Mouse (Mus musculus) bone marrow, adult 2 months (tissue): ENCODE measurements around the gene Elobl. TPM values are rescaled to one million over a fixed set of nuclear protein-coding genes. Genes with fewer than 3 reads are reported as not detected.

Experiments used
- H3K27ac ChIP-seq: fragments of 200-500 bp; 2 replicates; pipeline ENCODE4 v1.5.1; 2012; ENCODE audit warnings: low read depth, mild to moderate bottlenecking, control low read depth, inconsistent platforms, low read length; ENCODE audit not compliant: control insufficient read depth, poor library complexity, insufficient read depth
- H3K4me1 ChIP-seq: fragments of 200-500 bp; 2 replicates; pipeline ENCODE4 v1.6.1; 2011; ENCODE audit warnings: low read length; ENCODE audit not compliant: control insufficient read depth, insufficient read depth
- H3K4me3 ChIP-seq: fragments of 200-500 bp; replicated peaks from 2 replicates; pipeline ENCODE3; 2011; ENCODE audit warnings: mild to moderate bottlenecking, low read depth, low read length, control low read depth; ENCODE audit not compliant: control insufficient read depth
- CTCF ChIP-seq: fragments of 200-500 bp; IDR thresholded peaks from 2 replicates; pipeline ENCODE4 v1.5.1; 2011; ENCODE audit warnings: low read length, control low read depth; ENCODE audit not compliant: control insufficient read depth, insufficient read depth
- POLR2A ChIP-seq: fragments of 200-500 bp; IDR thresholded peaks from 2 replicates; pipeline ENCODE4 v1.6.1; 2011; ENCODE audit warnings: low read depth, mild to moderate bottlenecking, control low read depth, low read length, borderline replicate concordance; ENCODE audit not compliant: control insufficient read depth
- WGBS: fragments of 180-500 bp; shearing (Covaris S2); methylation state at CpG from one replicate; pipeline ENCODE4 v1.1.7; 2018; 5-methylcytosine and 5-hydroxymethylcytosine counted together
- polyA plus RNA-seq: library from polyadenylated mRNA; stranded (reverse); fragments of >200 nt; gene quantifications from 2 replicates; pipeline ENCODE4 v1.2.4, GENCODE M21; 2011; ENCODE audit warnings: low replicate concordance; ENCODE audit not compliant: missing spikeins, insufficient read depth, insufficient read length

Elobl gene
- polyA plus RNA-seq, 1 experiment, result 11.6 TPM

DNA sequence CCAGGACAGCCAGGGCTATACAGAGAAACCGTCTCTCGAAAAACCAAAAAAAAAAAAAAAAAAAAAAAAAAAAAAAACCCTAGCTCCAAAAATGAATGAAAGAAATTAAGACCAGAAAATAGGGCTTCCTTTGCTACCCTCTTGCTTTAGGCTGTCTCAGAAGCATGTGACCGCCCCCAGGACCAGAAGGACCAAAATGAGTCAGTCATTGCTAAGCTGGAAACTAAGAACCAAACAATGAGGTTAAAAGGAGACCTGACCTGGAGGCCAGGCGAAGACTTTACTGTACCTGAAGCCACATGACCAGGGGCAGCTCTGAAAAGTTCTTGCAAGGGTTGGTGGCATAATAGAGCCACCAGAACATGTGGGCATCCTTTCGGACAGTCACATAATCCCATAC, 14.6 kb downstream of the Elobl start:
- TF ChIP-seq POLR2A, result no peak
- no peak for TF ChIP-seq CTCF
- 92% methylated on average over 5 of the region's 5 CpGs for WGBS
- H3K4me3 ChIP-seq, result no peak overlapping the region
- H3K27ac ChIP-seq, result no peak overlapping the region
- peaks cover 2% of the 10 kb centered on the region; the same call in 1 of the 2 replicates for H3K4me1 ChIP-seq

GRCm38 (mm10) chr11:88951576-88951975, 15.2 kb downstream of the Elobl start:
- no peak overlapping the region for H3K4me3 ChIP-seq
- TF ChIP-seq POLR2A (no peak), CTCF (no peak)
- peaks cover 2% of the 10 kb centered on the region; the same call in 1 of the 2 replicates for H3K4me1 ChIP-seq
- H3K27ac ChIP-seq, result no peak overlapping the region
- 85% methylated on average over 2 of the region's 2 CpGs for WGBS

- H3K27ac ChIP-seq, result peak overlapping the region; percentile 61
- peaks cover 2% of the 10 kb centered on the region; the same call in 1 of the 2 replicates for H3K4me1 ChIP-seq
- WGBS, result 84% methylated on average over 13 of the region's 13 CpGs
- H3K4me3 ChIP-seq, result no peak overlapping the region
- TF ChIP-seq CTCF (no peak), POLR2A (no peak)
Observed at GRCm38 (mm10) chr11:88950640-88951250, 16.0 kb downstream of the Elobl start.

DNA sequence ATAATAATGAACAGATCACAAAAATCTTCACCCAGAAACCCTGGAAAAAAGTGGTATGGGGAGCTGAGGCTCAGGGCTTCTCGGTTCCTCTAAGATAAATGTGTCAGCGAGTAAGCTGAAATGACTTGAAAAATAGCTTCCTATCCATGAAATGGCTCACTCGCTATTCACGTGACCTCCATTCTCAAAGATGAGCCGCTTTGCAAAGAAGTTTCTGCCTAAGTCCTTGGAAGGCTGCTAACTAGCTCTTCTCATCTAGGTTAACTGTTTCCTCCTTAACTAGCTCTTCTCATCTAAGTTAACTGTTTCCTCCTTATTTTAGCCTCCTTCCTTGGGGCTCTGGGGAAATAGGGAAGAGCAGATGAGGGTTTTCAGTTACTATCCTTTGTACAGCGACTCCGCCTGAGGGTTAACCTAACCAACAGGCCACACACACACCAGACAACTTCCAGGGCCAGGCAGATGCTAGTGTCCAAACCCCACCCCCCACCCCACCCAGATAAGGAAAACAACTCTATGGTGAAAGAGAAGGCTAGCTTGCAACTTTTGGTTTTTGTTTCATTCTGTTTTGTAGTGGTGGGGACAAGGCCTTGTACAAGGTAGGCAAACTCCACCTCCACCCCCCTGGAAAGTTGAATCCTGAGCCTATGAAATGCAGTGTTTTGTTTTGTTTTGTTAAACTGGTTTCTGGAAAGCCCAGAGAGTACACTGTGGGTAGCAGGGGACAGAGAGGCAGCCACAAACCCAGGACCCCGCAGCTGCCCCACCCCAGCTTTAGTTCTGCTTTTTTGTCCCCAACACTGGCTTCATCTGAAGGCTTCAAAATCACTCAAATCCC, 16.7 kb downstream of the Elobl start:
- Histone ChIP-seq H3K4me1 (peaks cover 2% of the 10 kb centered on the region; the same call in 1 of the 2 replicates), H3K27ac (peak overlapping the region; percentile 61), H3K4me3 (no peak overlapping the region)
- WGBS, result 38% methylated on average over 8 of the region's 8 CpGs
- TF ChIP-seq CTCF, result no peak
- no peak for TF ChIP-seq POLR2A

GRCm38 (mm10) chr11:88948896-88949295, 17.8 kb downstream of the Elobl start:
- Histone ChIP-seq H3K27ac (no peak overlapping the region), H3K4me3 (no peak overlapping the region), H3K4me1 (peaks cover 2% of the 10 kb centered on the region; the same call in 1 of the 2 replicates)
- WGBS, result 82% methylated on average over 8 of the region's 8 CpGs
- TF ChIP-seq POLR2A, result no peak
- no peak for TF ChIP-seq CTCF

DNA sequence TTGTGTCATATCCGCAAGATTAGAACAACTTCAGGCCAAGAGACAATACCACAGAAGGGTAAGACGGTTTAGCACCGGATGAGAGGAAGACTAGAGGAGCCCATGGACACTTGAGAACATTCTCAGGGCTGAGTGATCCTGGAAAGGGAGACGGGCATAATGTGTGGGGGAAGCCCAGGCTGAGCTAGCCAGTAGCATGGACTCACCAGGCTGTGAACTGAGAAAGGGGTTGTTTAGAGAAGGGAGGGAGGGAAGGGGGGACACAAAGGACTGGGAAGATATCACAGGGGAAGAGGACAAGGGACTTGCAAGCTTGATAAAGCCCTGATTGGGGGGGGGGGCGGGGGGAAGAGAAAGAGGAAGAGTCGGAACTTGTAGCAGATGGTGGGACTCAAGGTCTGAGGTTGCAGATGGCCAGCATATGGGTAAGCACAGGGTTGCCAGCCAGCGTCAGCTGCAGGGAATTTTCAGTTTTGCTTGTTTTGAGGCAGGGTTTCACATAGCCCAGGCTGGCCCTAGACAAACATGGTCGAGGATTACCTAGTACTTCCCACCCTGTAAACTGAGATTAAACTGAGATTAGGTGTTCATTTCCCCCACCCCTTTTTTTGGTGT, 20.7 kb downstream of the Elobl start:
- Histone ChIP-seq H3K4me1 (no peaks in the 10 kb centered on the region), H3K4me3 (no peak overlapping the region), H3K27ac (no peak overlapping the region)
- TF ChIP-seq CTCF (no peak), POLR2A (no peak)
- 48% methylated on average over 7 of the region's 8 CpGs for WGBS

DNA sequence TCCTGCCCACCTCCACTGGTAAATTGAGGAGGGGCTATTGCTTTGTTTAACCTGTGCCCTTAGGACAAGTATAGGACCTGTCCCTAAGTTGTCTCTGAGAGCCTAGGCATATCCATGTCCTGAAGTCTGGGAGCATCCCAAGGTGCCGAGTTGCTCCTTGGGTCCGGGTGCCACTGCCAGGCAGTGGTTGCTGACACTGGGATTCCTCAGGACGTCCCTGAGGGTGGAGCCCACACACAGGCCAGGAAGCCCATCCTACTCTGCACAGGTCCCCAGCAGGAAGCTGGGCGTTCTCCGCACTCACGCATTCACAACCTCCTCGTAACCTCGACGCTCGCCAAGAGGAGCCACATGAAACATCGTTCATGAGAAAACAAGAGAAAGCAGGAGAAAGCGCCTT, 25.2 kb downstream of the Elobl start:
- Histone ChIP-seq H3K4me1 (no peaks in the 10 kb centered on the region), H3K4me3 (no peak overlapping the region), H3K27ac (no peak overlapping the region)
- TF ChIP-seq POLR2A, result no peak
- no peak for TF ChIP-seq CTCF
- 81% methylated on average over 12 of the region's 12 CpGs for WGBS

- Histone ChIP-seq H3K27ac (no peak overlapping the region), H3K4me3 (no peak overlapping the region), H3K4me1 (no peaks in the 10 kb centered on the region)
- no peak for TF ChIP-seq CTCF
- WGBS, result 83% methylated on average over 4 of the region's 4 CpGs
Observed at GRCm38 (mm10) chr11:88939634-88940033, 27.1 kb downstream of the Elobl start.

DNA sequence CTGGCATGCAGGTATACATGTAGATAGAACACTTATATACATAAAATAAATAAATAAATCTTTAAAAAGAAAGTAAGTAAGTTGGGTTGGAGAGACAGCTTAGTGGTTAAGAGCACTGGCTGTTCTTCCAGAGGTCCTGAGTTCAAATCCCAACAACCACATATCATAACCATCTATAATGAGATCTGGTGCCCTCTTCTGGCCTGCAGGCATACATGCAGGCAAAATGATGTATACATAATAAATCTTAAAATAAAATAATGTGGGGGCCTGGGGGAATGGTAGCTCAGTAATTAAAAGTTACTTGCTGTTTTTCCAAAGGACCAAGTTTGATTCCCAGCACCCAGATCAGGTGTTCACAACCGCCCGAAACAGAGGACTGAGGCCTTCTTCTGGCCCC, 28.0 kb downstream of the Elobl start:
- no peak for TF ChIP-seq CTCF
- Histone ChIP-seq H3K4me1 (no peaks in the 10 kb centered on the region), H3K27ac (no peak overlapping the region), H3K4me3 (no peak overlapping the region)
- WGBS, result 88% methylated on average over 2 of the region's 2 CpGs
